Mouse (Mus musculus): Measurements from ENCODE around the gene Gabbr2. TPM values are rescaled to one million over a fixed set of nuclear protein-coding genes. Genes with fewer than 3 reads are reported as not detected.
A peak's percentile ranks its signal among the peaks of the same experiment; 100 is the strongest.

Gabbr2 gene
- polyA plus RNA-seq, 1 experiment from 2014 or later, result 5.0 TPM

DNA sequence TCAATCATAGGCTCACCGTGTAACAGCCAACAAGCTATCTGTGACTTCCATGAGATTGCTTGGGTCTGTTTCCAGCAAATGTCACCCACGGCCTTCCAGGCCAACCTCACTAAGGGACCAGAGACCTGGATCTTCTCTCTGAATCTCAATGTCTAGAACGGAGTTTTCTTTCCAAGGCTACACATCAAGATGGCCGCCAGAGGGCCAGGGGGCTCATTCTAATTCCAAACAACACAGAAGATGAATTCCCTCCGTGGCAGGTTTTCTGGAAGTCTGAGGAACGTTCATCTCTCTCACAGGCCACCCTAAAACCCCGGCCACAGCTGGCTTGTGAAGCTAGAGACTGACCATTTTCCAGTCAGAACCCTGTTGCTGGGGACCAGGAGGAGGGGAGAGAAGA lies 196.0 kb downstream of the Gabbr2 start:
- H3K27ac ChIP-seq (replicated peaks), result no peak overlapping the region
- no peaks in the 10 kb centered on the region for H3K27me3 ChIP-seq
- no peak overlapping the region for H3K4me3 ChIP-seq
- 72% methylated on average over 7 of the region's 7 CpGs for WGBS
- H3K4me1 ChIP-seq (replicated peaks), result no peaks in the 10 kb centered on the region
- no peak overlapping the region for H3K4me2 ChIP-seq
- no peak for ATAC-seq (ENCODE audit: low read depth)
- no peak overlapping the region for H3K9ac ChIP-seq
- H3K9me3 ChIP-seq, result no peaks in the 10 kb centered on the region
- no peaks in the 10 kb centered on the region for H3K36me3 ChIP-seq

DNA sequence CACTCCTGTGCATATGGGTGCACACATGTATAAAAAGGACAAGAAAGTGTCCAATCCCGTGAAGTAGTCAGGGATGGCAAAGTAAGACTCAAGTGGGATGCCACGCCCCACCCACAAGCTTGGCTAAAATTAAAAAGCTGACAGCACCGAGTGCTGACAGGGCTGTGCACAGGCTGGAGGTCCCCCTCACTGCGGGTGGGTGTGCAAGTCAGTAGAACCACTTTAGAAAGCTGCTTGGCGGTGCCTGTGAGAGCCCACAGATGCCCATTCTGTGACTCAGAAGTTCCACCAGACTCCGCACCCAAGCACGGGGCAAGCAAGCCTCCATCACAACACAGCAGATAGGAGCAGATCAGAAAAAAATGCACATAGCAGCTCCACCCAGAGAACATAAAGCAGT lies 197.1 kb downstream of the Gabbr2 start:
- 86% methylated on average over 7 of the region's 7 CpGs for WGBS
- H3K9me3 ChIP-seq, result no peaks in the 10 kb centered on the region
- H3K4me2 ChIP-seq, result no peak overlapping the region
- H3K27ac ChIP-seq (replicated peaks), result no peak overlapping the region
- no peak overlapping the region for H3K4me3 ChIP-seq
- H3K27me3 ChIP-seq, result no peaks in the 10 kb centered on the region
- H3K9ac ChIP-seq, result no peak overlapping the region
- no peaks in the 10 kb centered on the region for H3K4me1 ChIP-seq (replicated peaks)
- no peak for ATAC-seq (ENCODE audit: low read depth)
- no peaks in the 10 kb centered on the region for H3K36me3 ChIP-seq

DNA sequence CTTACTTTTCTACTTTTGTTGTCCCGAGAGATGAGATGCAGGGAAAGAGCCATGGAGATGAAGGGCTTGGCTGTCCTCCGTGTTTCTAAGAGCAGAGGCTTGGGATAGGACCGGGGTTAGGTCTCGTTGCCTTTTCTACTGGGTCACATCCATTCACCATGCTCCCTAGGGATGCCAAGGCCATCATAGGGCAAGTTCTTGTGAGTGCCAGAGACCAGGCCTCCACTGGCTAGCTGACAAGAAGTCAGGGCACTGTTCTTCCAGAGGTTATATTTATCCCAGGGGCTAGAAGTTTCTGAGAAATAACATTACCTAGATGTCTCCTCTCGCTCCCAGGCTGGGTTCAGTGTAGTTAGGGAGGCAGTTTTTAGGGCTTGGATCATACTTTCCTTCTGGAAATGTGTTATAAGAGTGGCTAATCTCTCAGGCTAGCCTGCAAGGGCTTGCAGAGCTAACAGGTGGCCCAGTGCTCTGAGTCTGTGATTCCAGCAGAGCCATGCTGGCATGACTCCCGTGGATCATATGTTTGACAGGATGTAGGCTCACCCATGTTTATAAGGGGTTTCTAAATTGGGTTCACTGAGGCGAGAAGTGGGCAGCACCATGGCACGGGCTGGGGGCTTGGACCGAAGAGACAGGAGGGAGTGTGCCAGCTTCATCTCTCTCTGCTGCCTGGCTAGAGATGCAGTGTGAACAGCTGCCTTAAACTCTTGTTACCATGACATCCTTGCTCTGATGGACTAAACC lies 199.2 kb downstream of the Gabbr2 start:
- no peak overlapping the region for H3K4me3 ChIP-seq
- 85% methylated on average over 9 of the region's 9 CpGs for WGBS
- no peak for ATAC-seq (ENCODE audit: low read depth)

DNA sequence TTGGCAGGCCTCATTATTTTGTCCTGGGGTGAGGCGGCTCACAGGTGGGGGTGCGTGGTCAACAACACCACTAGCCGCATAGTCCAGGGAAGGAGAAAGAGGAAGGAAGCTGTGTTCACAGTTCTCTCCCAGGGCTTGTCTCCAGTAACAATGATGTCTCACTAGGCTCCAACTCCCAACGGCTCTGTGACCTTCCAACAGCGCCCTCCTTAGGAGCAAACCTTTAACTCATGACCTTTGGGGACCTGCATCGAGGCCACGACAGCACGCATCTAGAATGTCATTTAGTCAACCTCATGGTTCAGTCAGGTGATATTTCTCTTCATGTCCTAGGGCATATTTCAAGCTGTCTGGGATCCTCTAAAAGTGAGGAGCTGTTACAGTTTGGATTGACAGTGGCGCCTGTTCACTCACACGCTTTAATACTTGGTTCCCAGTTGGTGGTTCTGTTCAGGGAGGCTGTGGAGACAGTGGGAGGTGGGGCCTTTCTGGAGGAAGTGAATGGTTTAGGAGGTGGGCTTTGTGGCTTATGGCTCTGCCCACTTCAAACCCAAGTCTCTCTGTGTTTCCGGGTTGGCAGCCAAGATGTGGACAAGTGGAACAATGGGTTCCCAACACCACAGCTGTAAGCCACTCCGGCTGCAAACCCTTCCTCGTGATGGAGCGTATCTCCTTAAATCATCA lies 200.3 kb downstream of the Gabbr2 start:
- H3K36me3 ChIP-seq, result no peaks in the 10 kb centered on the region
- no peak overlapping the region for H3K4me3 ChIP-seq
- ATAC-seq (ENCODE audit: low read depth), result no peak
- H3K27ac ChIP-seq (replicated peaks), result no peak overlapping the region
- H3K9ac ChIP-seq, result no peak overlapping the region
- no peaks in the 10 kb centered on the region for H3K4me1 ChIP-seq (replicated peaks)
- 81% methylated on average over 14 of the region's 14 CpGs for WGBS
- H3K9me3 ChIP-seq, result no peaks in the 10 kb centered on the region
- H3K27me3 ChIP-seq, result no peaks in the 10 kb centered on the region
- no peak overlapping the region for H3K4me2 ChIP-seq

More for the DNA sequence above, 199.2 kb downstream of the Gabbr2 start:
- H3K4me1 ChIP-seq (replicated peaks), result no peaks in the 10 kb centered on the region
- H3K4me2 ChIP-seq, result no peak overlapping the region
- H3K9ac ChIP-seq, result no peak overlapping the region
- no peaks in the 10 kb centered on the region for H3K36me3 ChIP-seq
- H3K27ac ChIP-seq (replicated peaks), result no peak overlapping the region
- no peaks in the 10 kb centered on the region for H3K9me3 ChIP-seq
- no peaks in the 10 kb centered on the region for H3K27me3 ChIP-seq

DNA sequence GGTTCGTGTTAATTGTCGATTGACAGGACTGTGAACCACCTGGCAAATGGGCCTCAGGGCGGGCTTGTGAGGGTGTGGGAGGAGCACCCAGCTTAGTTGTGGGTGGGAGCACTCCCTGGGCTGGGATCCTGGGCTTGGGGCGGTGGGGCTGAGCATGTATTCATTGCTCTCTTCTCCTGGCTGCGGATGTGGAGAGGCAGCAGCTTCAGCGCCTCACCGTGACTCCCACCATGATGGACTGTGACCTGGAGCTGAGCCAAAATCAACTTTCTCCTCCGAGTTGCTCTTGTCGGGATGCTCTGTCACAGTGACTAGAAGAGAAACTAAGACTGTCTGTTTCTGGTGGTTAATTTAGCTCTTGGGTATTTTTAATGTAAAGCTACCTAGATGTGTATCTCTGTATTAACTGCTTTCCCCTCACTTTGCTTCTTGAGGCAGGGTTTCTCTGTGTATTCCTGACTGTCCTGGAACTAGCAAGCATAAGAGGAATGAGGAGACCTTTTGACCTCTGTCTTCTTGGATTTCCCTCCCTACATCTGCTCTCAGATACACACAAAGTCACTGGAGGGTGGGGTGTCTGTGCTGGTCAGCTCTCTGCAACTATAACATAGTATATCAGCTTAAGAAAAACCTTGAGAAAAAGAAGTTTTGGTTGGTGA lies 200.9 kb downstream of the Gabbr2 start:
- H3K4me2 ChIP-seq, result no peak overlapping the region
- 54% methylated on average over 9 of the region's 9 CpGs for WGBS

DNA sequence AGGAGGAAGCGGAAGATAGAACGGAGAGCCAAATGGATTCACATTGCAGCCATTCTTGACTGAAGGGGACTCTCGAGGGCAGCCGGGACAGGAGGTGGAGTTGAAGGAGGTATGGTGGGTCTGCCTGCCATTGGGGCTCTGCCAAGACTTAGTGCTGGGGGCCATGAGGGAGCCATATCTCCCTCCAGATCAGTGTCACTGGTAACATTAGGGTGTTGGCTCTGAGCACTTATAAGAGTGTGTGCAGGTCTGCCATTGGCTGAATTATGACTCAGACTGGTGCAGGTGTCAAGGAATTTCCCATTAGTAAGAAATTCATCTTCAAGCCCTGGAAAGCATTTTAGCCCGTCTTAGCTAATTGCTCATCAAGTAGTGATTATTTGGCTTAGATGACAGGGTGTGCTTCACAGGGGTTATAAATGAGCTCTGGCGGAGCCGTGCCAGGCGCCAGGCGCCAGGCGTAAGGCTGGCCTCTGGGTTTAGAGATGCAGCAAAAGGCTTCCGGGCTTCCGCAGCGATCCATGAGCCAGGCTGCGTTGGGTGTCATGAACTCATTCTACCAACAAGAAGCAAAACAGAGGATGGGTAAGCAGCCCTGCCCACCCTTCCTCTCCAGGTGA lies 207.1 kb downstream of the Gabbr2 start:
- H3K27ac ChIP-seq (replicated peaks), result peak overlapping the region; percentile 42; the same call in 1 of the 2 replicates
- H3K4me2 ChIP-seq, result no peak overlapping the region
- H3K9ac ChIP-seq, result no peak overlapping the region
- peak; percentile 65; the same call in 1 of the 2 replicates for ATAC-seq (ENCODE audit: low read depth)
- WGBS, result 83% methylated on average over 14 of the region's 14 CpGs
- no peaks in the 10 kb centered on the region for H3K27me3 ChIP-seq
- no peaks in the 10 kb centered on the region for H3K4me1 ChIP-seq (replicated peaks)
- H3K4me3 ChIP-seq, result no peak overlapping the region
- H3K36me3 ChIP-seq, result no peaks in the 10 kb centered on the region
- no peaks in the 10 kb centered on the region for H3K9me3 ChIP-seq

More for the DNA sequence above, 200.9 kb downstream of the Gabbr2 start:
- H3K36me3 ChIP-seq, result no peaks in the 10 kb centered on the region
- H3K9me3 ChIP-seq, result no peaks in the 10 kb centered on the region
- ATAC-seq (ENCODE audit: low read depth), result no peak
- H3K4me3 ChIP-seq, result no peak overlapping the region
- no peak overlapping the region for H3K27ac ChIP-seq (replicated peaks)
- H3K4me1 ChIP-seq (replicated peaks), result no peaks in the 10 kb centered on the region
- H3K9ac ChIP-seq, result no peak overlapping the region
- no peaks in the 10 kb centered on the region for H3K27me3 ChIP-seq

DNA sequence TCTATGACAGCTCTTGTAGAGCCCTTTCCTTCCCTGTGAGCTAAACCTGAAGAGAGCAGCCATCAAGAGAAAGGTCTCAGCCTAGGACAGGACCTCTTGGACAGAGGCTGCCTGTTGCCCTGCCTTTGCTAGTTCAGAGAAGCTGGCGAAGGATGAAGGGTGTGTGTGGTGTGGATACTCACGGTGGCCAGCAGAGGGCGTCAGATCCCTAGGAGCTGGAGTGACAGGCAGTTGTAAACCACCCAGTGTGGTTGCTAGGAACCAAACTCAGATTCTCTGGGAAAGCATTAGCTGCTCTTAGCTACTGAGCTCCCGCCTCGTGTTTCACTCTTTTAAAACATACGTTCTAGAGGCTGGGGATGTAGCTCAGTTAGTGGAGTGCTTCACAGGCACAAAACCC lies 210.6 kb downstream of the Gabbr2 start:
- H3K4me3 ChIP-seq, result no peak overlapping the region
- H3K27ac ChIP-seq (replicated peaks), result no peak overlapping the region
- H3K9ac ChIP-seq, result no peak overlapping the region
- H3K9me3 ChIP-seq, result no peaks in the 10 kb centered on the region
- H3K4me2 ChIP-seq, result no peak overlapping the region
- WGBS, result 65% methylated on average over 6 of the region's 6 CpGs
- no peaks in the 10 kb centered on the region for H3K27me3 ChIP-seq
- no peaks in the 10 kb centered on the region for H3K4me1 ChIP-seq (replicated peaks)
- no peak for ATAC-seq (ENCODE audit: low read depth)
- H3K36me3 ChIP-seq, result no peaks in the 10 kb centered on the region

DNA sequence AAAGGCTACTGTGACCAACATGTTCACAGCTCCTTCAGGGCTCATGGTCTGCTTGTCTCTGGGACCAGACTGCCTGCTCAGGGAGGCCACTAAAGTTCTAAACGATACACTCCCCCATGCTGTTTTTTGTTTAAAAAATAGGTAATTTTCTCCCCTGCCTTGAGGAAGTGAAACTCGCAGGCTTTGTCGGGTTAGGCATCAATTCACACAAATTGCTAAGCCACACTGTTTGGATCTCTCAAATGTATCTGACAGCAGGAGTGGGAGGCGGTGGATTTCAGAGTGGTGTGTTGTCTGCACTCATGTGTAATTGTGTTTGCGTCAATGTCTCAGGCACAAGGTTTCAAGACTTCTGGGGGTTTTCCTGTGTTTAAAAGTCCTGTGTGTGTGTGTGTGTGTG lies 215.7 kb downstream of the Gabbr2 start:
- no peaks in the 10 kb centered on the region for H3K36me3 ChIP-seq

DNA sequence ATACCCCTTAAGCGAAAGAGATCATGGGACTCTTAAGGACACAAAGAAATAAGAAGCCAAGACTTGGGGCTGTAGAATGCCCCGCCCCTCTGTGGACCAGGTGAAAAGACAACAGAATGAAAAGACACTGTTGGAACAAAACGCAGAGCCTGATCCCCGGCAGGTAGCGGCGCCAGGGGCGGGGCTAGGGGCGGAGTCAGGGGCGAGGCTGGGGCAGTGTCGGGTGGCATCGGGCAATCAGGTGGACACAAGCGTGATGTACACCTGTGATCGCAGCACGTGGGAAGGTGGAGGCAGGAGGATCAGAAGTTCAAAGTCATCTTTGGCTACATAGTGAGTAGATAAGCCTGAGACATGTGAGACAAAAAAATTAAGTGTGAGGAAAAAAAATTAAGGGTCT lies 217.0 kb downstream of the Gabbr2 start:
- Histone ChIP-seq H3K4me3 (no peak overlapping the region), H3K4me2 (no peak overlapping the region), H3K27ac (replicated peaks) (no peak overlapping the region), H3K36me3 (no peaks in the 10 kb centered on the region), H3K27me3 (no peaks in the 10 kb centered on the region), H3K9ac (no peak overlapping the region), H3K9me3 (no peaks in the 10 kb centered on the region), H3K4me1 (replicated peaks) (peaks cover 14% of the 10 kb centered on the region)
- 24% methylated on average over 14 of the region's 14 CpGs for WGBS
- ATAC-seq (ENCODE audit: low read depth), result no peak

More for the DNA sequence above, 215.7 kb downstream of the Gabbr2 start:
- H3K27me3 ChIP-seq, result no peaks in the 10 kb centered on the region
- no peak overlapping the region for H3K27ac ChIP-seq (replicated peaks)
- H3K4me1 ChIP-seq (replicated peaks), result peaks cover 10% of the 10 kb centered on the region
- H3K4me3 ChIP-seq, result no peak overlapping the region
- no peaks in the 10 kb centered on the region for H3K9me3 ChIP-seq
- H3K4me2 ChIP-seq, result no peak overlapping the region
- ATAC-seq (ENCODE audit: low read depth), result no peak
- H3K9ac ChIP-seq, result no peak overlapping the region
- WGBS, result 83% methylated on average over 5 of the region's 5 CpGs

DNA sequence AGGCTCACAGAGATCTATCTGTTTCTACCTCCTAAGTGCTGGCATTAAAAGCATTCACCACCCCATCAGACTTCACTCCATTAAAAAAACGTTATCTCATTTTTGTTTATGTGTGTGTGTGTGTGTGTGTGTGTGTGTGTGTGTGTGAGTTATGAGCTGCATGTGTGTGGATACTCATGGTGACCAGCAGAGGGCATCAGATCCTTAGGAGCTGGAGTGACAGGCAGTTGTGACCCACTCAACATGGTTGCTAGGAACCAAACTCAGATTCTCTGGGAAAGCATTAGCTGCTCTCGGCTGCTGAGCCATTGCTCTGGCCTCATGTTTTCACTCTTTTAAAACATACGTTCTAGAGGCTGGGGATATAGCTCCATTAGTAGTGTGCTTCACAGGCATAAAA lies 218.4 kb downstream of the Gabbr2 start:
- Histone ChIP-seq H3K9me3 (no peaks in the 10 kb centered on the region), H3K36me3 (no peaks in the 10 kb centered on the region), H3K4me3 (no peak overlapping the region), H3K27ac (replicated peaks) (no peak overlapping the region), H3K27me3 (no peaks in the 10 kb centered on the region), H3K4me2 (no peak overlapping the region), H3K9ac (no peak overlapping the region), H3K4me1 (replicated peaks) (peaks cover 14% of the 10 kb centered on the region)
- 90% methylated on average over 3 of the region's 3 CpGs for WGBS
- no peak for ATAC-seq (ENCODE audit: low read depth)

DNA sequence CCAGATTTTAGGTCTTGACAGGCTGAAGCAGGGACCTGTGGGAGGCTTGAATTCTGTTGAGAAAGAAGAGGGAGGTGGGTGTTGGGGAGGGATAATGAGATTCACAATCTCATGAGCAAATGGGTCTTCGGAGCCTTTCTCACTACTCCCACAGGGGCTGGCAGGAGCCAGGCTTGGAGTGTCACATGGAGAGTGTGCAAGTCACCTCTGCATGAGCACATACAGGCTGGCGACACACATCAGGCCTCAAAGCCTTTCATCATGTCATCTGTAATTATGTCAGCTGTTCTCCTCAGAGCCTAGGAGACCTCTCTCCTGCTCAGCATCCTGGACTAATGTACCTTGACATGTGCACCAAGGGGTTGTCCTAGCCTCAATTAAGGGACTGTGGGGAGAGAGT lies 219.1 kb downstream of the Gabbr2 start:
- peaks cover 14% of the 10 kb centered on the region for H3K4me1 ChIP-seq (replicated peaks)
- no peak overlapping the region for H3K4me3 ChIP-seq
- ATAC-seq (ENCODE audit: low read depth), result no peak
- no peaks in the 10 kb centered on the region for H3K36me3 ChIP-seq
- 72% methylated on average over 2 of the region's 2 CpGs for WGBS
- H3K27me3 ChIP-seq, result no peaks in the 10 kb centered on the region
- H3K9ac ChIP-seq, result no peak overlapping the region
- no peak overlapping the region; the same call in 1 of the 2 replicates for H3K27ac ChIP-seq (replicated peaks)
- no peak overlapping the region for H3K4me2 ChIP-seq
- H3K9me3 ChIP-seq, result no peaks in the 10 kb centered on the region

DNA sequence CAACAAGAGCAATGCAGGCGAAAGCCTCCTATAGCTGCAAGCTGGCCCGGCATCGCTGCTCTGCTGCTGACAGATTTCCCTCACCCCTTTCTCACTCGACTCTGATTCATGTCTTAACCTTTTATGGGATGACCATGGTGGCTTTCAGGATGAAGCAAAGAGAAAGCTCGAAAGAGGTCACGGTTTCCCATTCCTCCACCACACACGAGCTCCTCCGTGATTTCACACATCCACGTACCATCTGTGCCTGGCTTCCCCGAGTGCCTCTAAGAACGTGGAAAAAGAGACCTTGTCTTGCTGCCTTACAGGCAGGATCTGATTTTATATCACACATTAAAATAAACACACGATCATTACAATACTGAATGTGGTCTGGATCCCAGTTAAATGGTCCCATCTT lies 220.6 kb downstream of the Gabbr2 start:
- Histone ChIP-seq H3K27ac (replicated peaks) (no peak overlapping the region), H3K4me2 (no peak overlapping the region), H3K9me3 (no peaks in the 10 kb centered on the region), H3K9ac (no peak overlapping the region), H3K4me3 (no peak overlapping the region), H3K4me1 (replicated peaks) (peaks cover 14% of the 10 kb centered on the region), H3K27me3 (no peaks in the 10 kb centered on the region), H3K36me3 (no peaks in the 10 kb centered on the region)
- ATAC-seq (ENCODE audit: low read depth), result no peak
- WGBS, result 73% methylated on average over 12 of the region's 12 CpGs

Measured in neural tube, embryonic 13.5 days (tissue).